Mouse (Mus musculus) heart, adult 2 months (tissue): ENCODE results near the gene Gns. TPM values are rescaled to one million over a fixed set of nuclear protein-coding genes. Genes with fewer than 3 reads are reported as not detected.
"Not testable (repeated sequence)": the region's sequence is repeated elsewhere in the genome, so short reads cannot be mapped to it uniquely, and the experiment has no call there.

Experiments used
- DNase-seq, 2 experiments: peaks; one replicate each; pipeline ENCODE4 v3.0.0; 2021
- H3K27ac ChIP-seq: fragments of 200-600 bp; 2 replicates; pipeline ENCODE4 v1.8.1; 2022
- H3K27me3 ChIP-seq: fragments of 200-500 bp; 2 replicates; pipeline ENCODE4 v1.6.1; 2012; ENCODE audit warnings: mild to moderate bottlenecking, low read length, inconsistent platforms, mixed read lengths; ENCODE audit not compliant: control insufficient read depth, insufficient read depth
- H3K36me3 ChIP-seq: fragments of 200-500 bp; 2 replicates; pipeline ENCODE4 v1.6.1; 2012; ENCODE audit warnings: low read length, inconsistent platforms; ENCODE audit not compliant: control insufficient read depth, insufficient read depth
- H3K4me1 ChIP-seq: fragments of 200-500 bp; 2 replicates; pipeline ENCODE4 v1.6.1; 2011; ENCODE audit warnings: low read length; ENCODE audit not compliant: control insufficient read depth, insufficient read depth
- H3K4me3 ChIP-seq: fragments of 200-600 bp; 2 replicates; pipeline ENCODE4 v1.8.1; 2022
- H3K79me2 ChIP-seq: fragments of 200-500 bp; replicated peaks from 2 replicates; pipeline ENCODE4 v1.6.1; 2012; ENCODE audit warnings: mild to moderate bottlenecking, inconsistent platforms, low read length, moderate library complexity, mixed read lengths; ENCODE audit not compliant: control insufficient read depth, insufficient read depth
- H3K9ac ChIP-seq: fragments of 200-500 bp; 2 replicates; pipeline ENCODE4 v1.6.1; 2012; ENCODE audit warnings: low read depth, mild to moderate bottlenecking, control low read depth, inconsistent platforms, low read length, mixed read lengths
- CTCF ChIP-seq: fragments of 200-600 bp; IDR thresholded peaks from 2 replicates; pipeline ENCODE4 v1.8.1; 2022; ENCODE audit warnings: antibody characterized with exemption, mild to moderate bottlenecking, moderate library complexity
- EP300 ChIP-seq: fragments of 200-500 bp; IDR thresholded peaks from 2 replicates; pipeline ENCODE4 v1.6.1; 2011; ENCODE audit warnings: low read depth, low read length, control low read depth; ENCODE audit not compliant: insufficient read depth
- POLR2A ChIP-seq: fragments of 200-500 bp; IDR thresholded peaks from 2 replicates; pipeline ENCODE4 v1.6.1; 2011; ENCODE audit warnings: mild to moderate bottlenecking, low read depth, low read length, control low read depth; ENCODE audit not compliant: insufficient read depth
- WGBS: fragments of 180-500 bp; shearing (Covaris S2); methylation state at CpG from one replicate; pipeline ENCODE4 v1.1.7; 2018; 5-methylcytosine and 5-hydroxymethylcytosine counted together
- intact Hi-C: fragments of 180-260 bp; cut with DNase I; formaldehyde crosslinking; loops from one replicate; pipeline ENCODE4 v1.15.1; 2025
- polyA plus RNA-seq: library from polyadenylated mRNA; depleted of rRNA; stranded (reverse); fragments of >200 nt; gene quantifications from 2 replicates; pipeline ENCODE4 v1.2.3, GENCODE M21; 2012
- total RNA-seq, 2 experiments: library from RNA; stranded (reverse); gene quantifications; 2 replicates each; pipeline ENCODE4 v1.2.3; 2021

The Gns gene
- total and polyA plus RNA-seq, 3 experiments = 45.5 to 92.2 (median 82.1) TPM

DNA sequence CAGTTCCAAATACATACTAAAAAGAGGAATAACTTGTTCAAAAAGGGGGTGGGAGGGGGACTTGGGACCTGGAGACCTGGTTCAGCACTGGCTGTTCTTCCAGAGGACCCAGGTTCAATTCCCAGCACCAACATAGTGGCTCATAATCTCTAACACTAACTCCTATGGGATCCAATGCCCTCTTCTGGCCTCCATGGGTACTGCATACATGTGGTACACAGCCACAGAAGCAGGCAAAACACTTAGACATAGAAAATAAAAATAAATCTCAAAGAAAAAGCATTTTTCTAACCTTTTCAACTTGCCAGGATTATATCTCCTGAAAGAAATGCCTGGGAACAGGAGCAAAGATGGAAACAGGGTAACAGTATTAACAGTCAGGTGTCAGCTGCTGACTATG, 38.7 kb upstream of the Gns start:
- no peak overlapping the region for H3K9ac ChIP-seq
- no peaks in the 10 kb centered on the region for H3K36me3 ChIP-seq
- no peaks in the 10 kb centered on the region for H3K27me3 ChIP-seq
- no peaks in the 10 kb centered on the region for H3K4me1 ChIP-seq
- no peak for DNase-seq
- TF ChIP-seq EP300 = no peak
- peak; percentile 53 for TF ChIP-seq CTCF
- no peak overlapping the region for H3K27ac ChIP-seq
- no peak overlapping the region for H3K4me3 ChIP-seq
- intact Hi-C loops = no loop called here
- no peaks in the 10 kb centered on the region for H3K79me2 ChIP-seq

- H3K9ac ChIP-seq = no peak overlapping the region
- no peaks in the 10 kb centered on the region for H3K79me2 ChIP-seq
- H3K27ac ChIP-seq = no peak overlapping the region
- H3K27me3 ChIP-seq = no peaks in the 10 kb centered on the region
- H3K4me1 ChIP-seq = no peaks in the 10 kb centered on the region
- WGBS = 72% methylated on average over 4 of the region's 4 CpGs
- intact Hi-C loops = no loop called here
- no peak for DNase-seq
- H3K36me3 ChIP-seq = no peaks in the 10 kb centered on the region
- no peak overlapping the region for H3K4me3 ChIP-seq
- TF ChIP-seq POLR2A = no peak
- TF ChIP-seq EP300 = no peak
- no peak for TF ChIP-seq CTCF
Observed at GRCm38 (mm10) chr10:121329586-121329985, 35.3 kb upstream of the Gns start.

- peak; percentile 62 to 84 for DNase-seq
- 13% methylated on average over 7 of the region's 7 CpGs for WGBS
Observed at GRCm38 (mm10) chr10:121330940-121331339, 34.0 kb upstream of the Gns start.

GRCm38 (mm10) chr10:121334576-121334975, 30.3 kb upstream of the Gns start:
- no peaks in the 10 kb centered on the region for H3K36me3 ChIP-seq
- intact Hi-C loops = loop anchor here (5.0 kb wide), 1 partner anchor 42 kb away; no protein-coding TSS in a partner anchor
- 75% methylated on average over 3 of the region's 3 CpGs for WGBS
- no peaks in the 10 kb centered on the region for H3K4me1 ChIP-seq
- H3K27me3 ChIP-seq = no peaks in the 10 kb centered on the region
- peak; percentile 99; the same call in 1 of the 2 replicates for TF ChIP-seq CTCF
- TF ChIP-seq EP300 = no peak
- TF ChIP-seq POLR2A = no peak
- no peak overlapping the region for H3K4me3 ChIP-seq
- H3K27ac ChIP-seq = no peak overlapping the region
- H3K79me2 ChIP-seq = no peaks in the 10 kb centered on the region
- DNase-seq = peak; percentile 47 to 70
- no peak overlapping the region for H3K9ac ChIP-seq

More at GRCm38 (mm10) chr10:121330940-121331339, 34.0 kb upstream of the Gns start:
- no peaks in the 10 kb centered on the region for H3K79me2 ChIP-seq
- no peaks in the 10 kb centered on the region for H3K4me1 ChIP-seq
- no peak overlapping the region for H3K9ac ChIP-seq
- no peak overlapping the region for H3K27ac ChIP-seq
- H3K36me3 ChIP-seq = no peaks in the 10 kb centered on the region
- peak; percentile 93; the same call in 1 of the 2 replicates for TF ChIP-seq CTCF
- TF ChIP-seq EP300 = 0 out of 2 replicates have a peak, but pooled peaks have one; percentile 32
- TF ChIP-seq POLR2A = no peak
- H3K4me3 ChIP-seq = no peak overlapping the region
- no peaks in the 10 kb centered on the region for H3K27me3 ChIP-seq
- intact Hi-C loops = loop anchor here (5.0 kb wide), 1 partner anchor 39 kb away; no protein-coding TSS in a partner anchor

- H3K27ac ChIP-seq, H3K9ac ChIP-seq, H3K27me3 ChIP-seq, H3K4me1 ChIP-seq, H3K4me3 ChIP-seq, H3K79me2 ChIP-seq, H3K36me3 ChIP-seq, intact Hi-C loops, DNase-seq: not testable (repeated sequence)
- WGBS = 62% methylated on average over 14 of the region's 14 CpGs
Observed at GRCm38 (mm10) chr10:121336536-121336935, 28.4 kb upstream of the Gns start.

GRCm38 (mm10) chr10:121340754-121341593, 23.9 kb upstream of the Gns start:
- Histone ChIP-seq H3K4me3 (no peak overlapping the region), H3K79me2 (no peaks in the 10 kb centered on the region), H3K27me3 (no peaks in the 10 kb centered on the region), H3K27ac (no peak overlapping the region), H3K4me1 (peaks cover 2% of the 10 kb centered on the region), H3K36me3 (no peaks in the 10 kb centered on the region), H3K9ac (no peak overlapping the region)
- no peak for TF ChIP-seq EP300
- TF ChIP-seq POLR2A = no peak
- no peak for TF ChIP-seq CTCF
- no peak for DNase-seq
- intact Hi-C loops = no loop called here
- WGBS = 81% methylated on average over 11 of the region's 11 CpGs
